Comparison of ENCODE assay signal across 14 mouse cellular contexts in genomic region chr14:47371689-47372088, GRCm38 (mm10). TPM values are rescaled to one million over a fixed set of nuclear protein-coding genes. Genes with fewer than 3 reads are reported as not detected.
DNase-seq lines count a peak whose midpoint lies in the region; ATAC-seq and TF ChIP-seq lines count a peak whose summit lies in the region.
"Had no signal": no experiment of that assay in that cellular context is flagged by ENCODE, and none has a peak within 500 bp of the region (broad histone marks: within the 10 kb centered on the region; RNA-seq: fewer than 3 reads in every experiment).

No protein-coding gene starts in this region.

- peaks cover 30% of the 10 kb centered on the region for H3K27me3 ChIP-seq in kidney, embryonic 15.5 days
- H3K27me3 ChIP-seq in intestine, embryonic 15.5 days (replicated peaks), result peaks cover 8% of the 10 kb centered on the region
- peaks cover 31% of the 10 kb centered on the region for H3K27me3 ChIP-seq in hindbrain, embryonic 10.5 days (ENCODE audit: insufficient read depth, poor library complexity, severe bottlenecking)
- H3K27me3 ChIP-seq in liver, embryonic 11.5 days (replicated peaks; ENCODE audit: control insufficient read depth, insufficient read depth, low read length), result peaks cover 21% of the 10 kb centered on the region
- H3K27me3 ChIP-seq in forebrain, postnatal 0 days (ENCODE audit: insufficient read depth, low read length), result peaks cover 13% of the 10 kb centered on the region

- no peak overlapping the region for H3K4me3 ChIP-seq in kidney, embryonic 15.5 days (replicated peaks)
- H3K4me3 ChIP-seq in intestine, embryonic 15.5 days (replicated peaks), result no peak overlapping the region
- no peak overlapping the region for H3K4me3 ChIP-seq in hindbrain, embryonic 10.5 days
- H3K4me3 ChIP-seq in liver, embryonic 11.5 days (ENCODE audit: low read depth, low read length), result no peak overlapping the region
- no peak overlapping the region for H3K4me3 ChIP-seq in forebrain, postnatal 0 days (ENCODE audit: low read depth, low read length)
- H3K4me3 ChIP-seq: embryonic facial prominence, embryonic 12.5 days; liver, embryonic 12.5 days had no signal

- ATAC-seq in kidney, embryonic 15.5 days (replicated peaks; ENCODE audit: low FRiP score), result peak; percentile 45; the same call in 1 of the 2 replicates
- peak; percentile 77 for ATAC-seq in intestine, embryonic 15.5 days
- ATAC-seq in liver, embryonic 11.5 days (replicated peaks; ENCODE audit: low FRiP score), result no peak
- no peak for ATAC-seq in forebrain, postnatal 0 days
- ATAC-seq: CD4-positive, CD25-positive, alpha-beta regulatory T cell, adult 4 months; inflammation-experienced regulatory T-cells, adult 6 months; liver, embryonic 12.5 days had no signal

- no peak overlapping the region for H3K4me2 ChIP-seq in kidney, embryonic 15.5 days
- no peak overlapping the region for H3K4me2 ChIP-seq in intestine, embryonic 15.5 days (replicated peaks)
- H3K4me2 ChIP-seq in liver, embryonic 11.5 days, result no peak overlapping the region
- H3K4me2 ChIP-seq in forebrain, postnatal 0 days (ENCODE audit: low read depth), result no peak overlapping the region
- H3K4me2 ChIP-seq: embryonic facial prominence, embryonic 12.5 days; liver, embryonic 12.5 days had no signal

- no peak for DNase-seq in kidney, adult 8-10 months
- peak; percentile 79 for DNase-seq in MN1 (ENCODE audit: low spot score)
- DNase-seq in lung, postnatal 36 days, result peak; percentile 79
- DNase-seq in hindbrain, embryonic 10.5 days (ENCODE audit: low spot score), result no peak
- DNase-seq in liver, embryonic 11.5 days (ENCODE audit: low spot score), result no peak
- no peak for DNase-seq in forebrain, postnatal 0 days
- DNase-seq: cerebellum, adult 9-10 months; thymus, postnatal 36 days had no signal

- H3K27ac ChIP-seq in kidney, embryonic 15.5 days, result 0 out of 2 replicates have a peak overlapping the region, but pooled peaks have one; percentile 14
- no peak overlapping the region for H3K27ac ChIP-seq in intestine, embryonic 15.5 days
- H3K27ac ChIP-seq in hindbrain, embryonic 10.5 days, result no peak overlapping the region
- no peak overlapping the region for H3K27ac ChIP-seq in liver, embryonic 11.5 days (ENCODE audit: low read depth, low read length)
- H3K27ac ChIP-seq in forebrain, postnatal 0 days (ENCODE audit: low read depth, low read length), result no peak overlapping the region
- H3K27ac ChIP-seq: embryonic facial prominence, embryonic 12.5 days; liver, embryonic 12.5 days had no signal

- H3K36me3 ChIP-seq in kidney, embryonic 15.5 days, result no peaks in the 10 kb centered on the region
- no peaks in the 10 kb centered on the region for H3K36me3 ChIP-seq in intestine, embryonic 15.5 days
- H3K36me3 ChIP-seq in hindbrain, embryonic 10.5 days, result no peaks in the 10 kb centered on the region
- no peaks in the 10 kb centered on the region for H3K36me3 ChIP-seq in liver, embryonic 11.5 days (ENCODE audit: control insufficient read depth, insufficient read depth, low read length)
- no peaks in the 10 kb centered on the region for H3K36me3 ChIP-seq in forebrain, postnatal 0 days (ENCODE audit: insufficient read depth)
- H3K36me3 ChIP-seq: embryonic facial prominence, embryonic 12.5 days; liver, embryonic 12.5 days had no signal

- H3K9ac ChIP-seq in kidney, embryonic 15.5 days, result no peak overlapping the region
- H3K9ac ChIP-seq in intestine, embryonic 15.5 days, result no peak overlapping the region
- H3K9ac ChIP-seq in liver, embryonic 11.5 days (ENCODE audit: low read depth, low read length), result no peak overlapping the region
- H3K9ac ChIP-seq in forebrain, postnatal 0 days, result no peak overlapping the region
- H3K9ac ChIP-seq: embryonic facial prominence, embryonic 12.5 days; liver, embryonic 12.5 days had no signal

- no peak for TF ChIP-seq CTCF in forebrain, postnatal 0 days (IDR thresholded peaks at IDR 0.05; ENCODE audit: low read depth)

- peaks cover 17% of the 10 kb centered on the region for H3K4me1 ChIP-seq in kidney, embryonic 15.5 days
- H3K4me1 ChIP-seq in intestine, embryonic 15.5 days (replicated peaks), result peaks cover 23% of the 10 kb centered on the region
- peaks cover 21% of the 10 kb centered on the region for H3K4me1 ChIP-seq in hindbrain, embryonic 10.5 days (replicated peaks)
- H3K4me1 ChIP-seq in liver, embryonic 11.5 days (replicated peaks; ENCODE audit: control insufficient read depth, insufficient read depth, low read length), result peaks cover 16% of the 10 kb centered on the region
- peaks cover 5% of the 10 kb centered on the region; the same call in 1 of the 2 replicates for H3K4me1 ChIP-seq in forebrain, postnatal 0 days (ENCODE audit: insufficient read depth)

- H3K9me3 ChIP-seq in kidney, embryonic 15.5 days (replicated peaks), result no peaks in the 10 kb centered on the region
- H3K9me3 ChIP-seq in intestine, embryonic 15.5 days, result no peaks in the 10 kb centered on the region
- H3K9me3 ChIP-seq in hindbrain, embryonic 10.5 days, result no peaks in the 10 kb centered on the region
- no peaks in the 10 kb centered on the region for H3K9me3 ChIP-seq in liver, embryonic 11.5 days (ENCODE audit: control insufficient read depth, low read length)
- no peaks in the 10 kb centered on the region for H3K9me3 ChIP-seq in forebrain, postnatal 0 days (ENCODE audit: low read length)
- H3K9me3 ChIP-seq: embryonic facial prominence, embryonic 12.5 days; liver, embryonic 12.5 days had no signal

- WGBS in kidney, embryonic 15.5 days, result 73% methylated on average over 6 of the region's 6 CpGs
- WGBS in intestine, embryonic 15.5 days, result 50% methylated on average over 6 of the region's 6 CpGs
- 81% methylated on average over 6 of the region's 6 CpGs for WGBS in hindbrain, embryonic 10.5 days
- 84% methylated on average over 6 of the region's 6 CpGs for WGBS in liver, embryonic 11.5 days
- WGBS in forebrain, postnatal 0 days, result 79% methylated on average over 6 of the region's 6 CpGs

RNA-seq across cellular contexts. Expression of gene Lgals3, which starts 4.1 kb away (rescaled TPM):
- 21.9 and 25.8 TPM in 2 replicates for polyA plus RNA-seq in kidney, embryonic 15.5 days (2015; fragmentation: Nextera tagmentation; extraction: Ambion mirVana)
- 19.5 and 25.7 TPM in 2 replicates for polyA plus RNA-seq in intestine, embryonic 15.5 days (2015; fragmentation: Nextera tagmentation; extraction: Ambion mirVana)
- polyA plus RNA-seq in hindbrain, embryonic 10.5 days (2016; fragmentation: Nextera tagmentation; extraction: Ambion mirVana), result 0.43 and 0.91 TPM in 2 replicates
- 21.2 and 21.6 TPM in 2 replicates for polyA plus RNA-seq in liver, embryonic 11.5 days (2014; fragmentation: Nextera tagmentation; extraction: Ambion mirVana)
- 2.1 and 3.4 TPM in 2 replicates for total RNA-seq in forebrain, postnatal 0 days (2014; rRNA removed)
- 5.1 and 9.0 TPM in 2 replicates for polyA plus RNA-seq in forebrain, postnatal 0 days (2015; fragmentation: Nextera tagmentation; extraction: Ambion mirVana)

RNA-seq across cellular contexts. Expression of gene Dlgap5, which starts 46.5 kb away (rescaled TPM):
- polyA plus RNA-seq in kidney, embryonic 15.5 days (2015; fragmentation: Nextera tagmentation; extraction: Ambion mirVana), result 47.8 and 53.9 TPM in 2 replicates
- 35.3 and 35.4 TPM in 2 replicates for polyA plus RNA-seq in intestine, embryonic 15.5 days (2015; fragmentation: Nextera tagmentation; extraction: Ambion mirVana)
- 56.6 and 76.9 TPM in 2 replicates for polyA plus RNA-seq in hindbrain, embryonic 10.5 days (2016; fragmentation: Nextera tagmentation; extraction: Ambion mirVana)
- 71.1 and 71.7 TPM in 2 replicates for polyA plus RNA-seq in liver, embryonic 11.5 days (2014; fragmentation: Nextera tagmentation; extraction: Ambion mirVana)
- 2.3 and 9.4 TPM in 2 replicates for total RNA-seq in forebrain, postnatal 0 days (2014; rRNA removed)
- polyA plus RNA-seq in forebrain, postnatal 0 days (2015; fragmentation: Nextera tagmentation; extraction: Ambion mirVana), result 2.9 and 3.3 TPM in 2 replicates

Comparison
In these comparisons a context has a peak if more than half of its experiments do, and no peak if none do; other contexts are left out.
1. ATAC-seq: peak in kidney, embryonic 15.5 days (single experiment) and intestine, embryonic 15.5 days (single experiment); none in liver, embryonic 11.5 days (single experiment) and forebrain, postnatal 0 days (single experiment).
2. DNase-seq: peak in MN1 (single experiment) and lung, postnatal 36 days (single experiment); none in kidney, adult 8-10 months (0 of 2), hindbrain, embryonic 10.5 days (single experiment), liver, embryonic 11.5 days (single experiment) and forebrain, postnatal 0 days (single experiment).